Mouse (Mus musculus) limb, embryonic 12.5 days (tissue): ENCODE results near the gene H2-M10.4. TPM values are rescaled to one million over a fixed set of nuclear protein-coding genes. Genes with fewer than 3 reads are reported as not detected.
"Not testable (repeated sequence)": the region's sequence is repeated elsewhere in the genome, so short reads cannot be mapped to it uniquely, and the experiment has no call there.

Experiments used
- ATAC-seq: fragments of 200-750 bp; cut with Nextera tagmentation; 2 replicates; pipeline ENCODE4 v1.8.0; 2017; ENCODE audit warnings: low read depth, moderate TSS enrichment; ENCODE audit not compliant: insufficient number of reproducible peaks, insufficient read depth, low FRiP score, low TSS enrichment
- H3K27ac ChIP-seq: fragments of 300-500 bp; sonication (generic); 2 replicates; pipeline ENCODE4 v1.5.1; 2016; ENCODE audit warnings: mild to moderate bottlenecking, moderate library complexity
- H3K27me3 ChIP-seq: fragments of 300-500 bp; sonication (generic); 2 replicates; pipeline ENCODE4 v1.6.1; 2016; ENCODE audit warnings: mild to moderate bottlenecking, moderate library complexity
- H3K36me3 ChIP-seq: fragments of 300-500 bp; sonication (generic); 2 replicates; pipeline ENCODE4 v1.6.1; 2016; ENCODE audit warnings: mild to moderate bottlenecking, moderate library complexity
- H3K4me1 ChIP-seq: fragments of 300-500 bp; sonication (generic); replicated peaks from 2 replicates; pipeline ENCODE4 v1.6.1; 2016
- H3K4me2 ChIP-seq: fragments of 300-500 bp; sonication (generic); 2 replicates; pipeline ENCODE4 v1.6.1; 2016; ENCODE audit warnings: mild to moderate bottlenecking, moderate library complexity
- H3K4me3 ChIP-seq: fragments of 300-500 bp; sonication (generic); replicated peaks from 2 replicates; pipeline ENCODE4 v1.5.1; 2016; ENCODE audit warnings: mild to moderate bottlenecking
- H3K9ac ChIP-seq: fragments of 300-500 bp; sonication (generic); replicated peaks from 2 replicates; pipeline ENCODE4 v1.6.1; 2016; ENCODE audit warnings: mild to moderate bottlenecking, moderate library complexity
- H3K9me3 ChIP-seq: fragments of 300-500 bp; sonication (generic); 2 replicates; pipeline ENCODE4 v1.6.1; 2016; ENCODE audit warnings: mild to moderate bottlenecking, moderate library complexity
- WGBS: fragments of 180-500 bp; shearing (Covaris S2); methylation state at CpG from one replicate; pipeline ENCODE4 v1.1.7; 2016; 5-methylcytosine and 5-hydroxymethylcytosine counted together
- polyA plus RNA-seq: library from polyadenylated mRNA; unstranded; fragments of >200 nt; fragmentation: Nextera tagmentation; extraction: Ambion mirVana; gene quantifications from 2 replicates; pipeline ENCODE4 v1.2.1, GENCODE M21; 2016

The H2-M10.4 gene
- not detected in 2 replicates for polyA plus RNA-seq

DNA sequence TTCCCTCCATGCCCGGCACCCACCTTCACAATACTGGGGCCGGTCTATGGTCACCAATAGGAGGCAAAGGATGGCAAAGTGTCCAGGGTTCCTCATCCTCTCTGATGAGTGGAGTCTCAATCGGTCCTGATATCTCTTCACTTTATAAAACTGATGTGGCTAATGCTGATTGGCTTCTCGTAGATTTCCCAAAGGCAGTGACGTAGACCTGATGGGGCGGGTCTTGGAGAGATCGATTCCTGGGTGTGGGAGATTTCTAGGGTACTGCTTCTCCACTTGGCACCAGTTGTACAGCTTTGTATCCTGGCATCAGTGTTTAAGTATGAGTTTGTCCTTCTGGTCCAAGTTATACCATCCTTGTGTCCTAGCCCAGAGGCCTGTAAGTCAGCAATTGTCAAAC lies at the start of gene H2-M10.4:
H2-M10.4 (minus strand) TSS at position 101 of the 400 bp plus-strand sequence.
- WGBS = 93% methylated on average over 7 of the region's 7 CpGs
- H3K9ac ChIP-seq = no peak within 1 kb of the TSS

DNA sequence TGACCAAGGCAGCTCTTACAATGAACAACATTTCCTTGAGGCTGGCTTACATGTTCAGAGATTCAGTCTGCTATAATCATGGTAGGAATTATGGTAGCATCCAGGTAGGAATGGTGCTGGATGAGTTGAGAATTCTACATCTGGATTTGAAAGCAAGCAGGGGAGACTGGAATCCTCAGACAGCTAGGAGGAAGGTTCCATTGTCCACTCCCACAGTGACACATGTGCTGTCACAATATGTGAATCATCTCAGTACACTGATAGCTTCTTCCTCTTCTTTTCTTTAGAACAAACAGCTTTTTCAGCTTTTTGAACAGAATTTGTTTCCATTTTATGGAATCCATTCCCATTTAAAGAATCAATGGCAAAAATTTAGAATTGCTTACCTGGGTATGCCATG lies 41.8 kb upstream of the H2-M10.4 start:
- Histone ChIP-seq H3K9me3 (no peaks in the 10 kb centered on the region), H3K36me3 (no peaks in the 10 kb centered on the region), H3K4me3 (no peak overlapping the region), H3K27me3 (no peaks in the 10 kb centered on the region), H3K27ac (no peak overlapping the region), H3K4me1 (no peaks in the 10 kb centered on the region), H3K9ac (no peak overlapping the region), H3K4me2 (no peak overlapping the region)
- no peak for ATAC-seq

More for the DNA sequence above, at the start of gene H2-M10.4:
- H3K9me3 ChIP-seq = no peaks in the 10 kb centered on the region
- no peak within 1 kb of the TSS for H3K27ac ChIP-seq
- no peaks in the 10 kb centered on the region for H3K4me1 ChIP-seq
- no peak within 1 kb of the TSS for H3K4me2 ChIP-seq
- H3K4me3 ChIP-seq = no peak within 1 kb of the TSS
- ATAC-seq = no peak
- no peaks in the 10 kb centered on the region for H3K27me3 ChIP-seq
- H3K36me3 ChIP-seq = no peaks in the 10 kb centered on the region

DNA sequence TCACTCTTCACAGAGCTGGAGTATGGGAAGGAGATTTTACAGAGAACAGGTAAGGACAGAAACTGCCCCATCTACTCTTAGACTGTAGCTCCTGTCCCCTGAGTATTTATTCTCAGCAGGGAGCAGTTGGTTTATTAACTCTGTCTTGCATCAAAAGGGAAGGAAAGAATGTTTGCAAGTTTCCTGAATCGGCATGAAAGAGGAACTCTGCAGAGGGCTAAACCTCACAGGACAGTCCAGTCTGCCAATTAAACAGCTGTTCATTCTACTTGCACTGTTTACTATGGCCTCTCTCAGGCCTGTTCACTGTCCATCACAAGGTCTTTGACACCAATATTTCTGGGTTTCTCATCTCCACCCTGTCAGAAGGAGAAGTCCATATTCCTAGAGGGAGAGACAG lies 38.3 kb upstream of the H2-M10.4 start:
- Histone ChIP-seq H3K36me3 (no peaks in the 10 kb centered on the region), H3K27ac (no peak overlapping the region), H3K4me2 (no peak overlapping the region), H3K9me3 (0 out of 2 replicates have a peak, but pooled peaks cover 4% of the 10 kb centered on the region), H3K4me1 (no peaks in the 10 kb centered on the region), H3K4me3 (no peak overlapping the region), H3K27me3 (no peaks in the 10 kb centered on the region), H3K9ac (no peak overlapping the region)
- no peak for ATAC-seq
- WGBS = 35% methylated on average over 1 of the region's 1 CpGs

DNA sequence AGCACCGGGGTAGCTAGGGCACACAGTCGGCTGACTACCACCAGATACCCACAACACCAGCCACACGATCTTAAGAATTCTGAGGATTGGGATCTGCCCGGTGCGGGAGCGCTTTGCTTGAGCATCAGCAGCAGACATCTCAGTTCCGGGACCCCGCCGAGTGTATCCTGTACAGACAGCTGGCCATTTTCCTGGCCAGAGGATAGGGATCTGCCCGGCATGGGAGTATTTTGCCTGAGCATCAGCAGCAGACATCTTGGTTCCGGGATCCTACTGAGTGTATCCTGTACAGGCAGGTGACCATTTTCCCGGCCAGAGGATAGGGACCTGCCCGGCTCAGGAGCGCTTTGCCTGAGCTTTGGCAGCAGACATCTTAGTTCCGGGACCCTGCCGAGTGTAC lies 26.0 kb upstream of the H2-M10.4 start:
- ATAC-seq, H3K36me3 ChIP-seq, H3K27me3 ChIP-seq, H3K4me1 ChIP-seq, H3K4me2 ChIP-seq, H3K27ac ChIP-seq, H3K4me3 ChIP-seq, H3K9ac ChIP-seq, H3K9me3 ChIP-seq: not testable (repeated sequence)
- whole genome bisulfite sequencing = 93% methylated on average over 16 of the region's 16 CpGs

DNA sequence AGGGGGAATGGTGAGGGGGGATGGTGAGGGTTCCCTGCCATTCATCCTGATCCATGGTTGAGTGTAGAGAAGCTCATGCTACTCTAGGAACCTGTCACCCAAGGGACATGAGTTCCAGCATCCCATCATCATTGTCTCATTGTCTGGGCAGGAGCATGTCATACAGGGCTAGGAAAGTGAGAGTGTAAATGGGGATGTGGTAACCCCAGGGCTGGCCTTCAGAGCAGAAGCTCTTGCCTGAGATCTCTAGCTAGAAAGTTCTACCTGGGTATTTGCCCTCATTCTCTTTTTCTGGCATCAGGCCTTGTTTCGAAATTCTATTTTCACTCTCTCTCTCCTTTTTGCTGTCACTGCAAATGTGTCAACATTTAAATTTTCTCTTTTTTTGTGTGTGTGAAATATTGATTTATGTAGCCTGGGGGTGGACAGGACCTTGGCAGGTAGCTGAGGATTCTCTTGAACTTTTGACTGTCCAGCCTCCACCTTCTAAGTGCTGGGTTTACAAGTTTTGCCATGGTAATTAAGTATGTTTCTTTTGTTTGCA lies 24.6 kb upstream of the H2-M10.4 start:
- no peak overlapping the region for H3K9ac ChIP-seq
- ATAC-seq = no peak

DNA sequence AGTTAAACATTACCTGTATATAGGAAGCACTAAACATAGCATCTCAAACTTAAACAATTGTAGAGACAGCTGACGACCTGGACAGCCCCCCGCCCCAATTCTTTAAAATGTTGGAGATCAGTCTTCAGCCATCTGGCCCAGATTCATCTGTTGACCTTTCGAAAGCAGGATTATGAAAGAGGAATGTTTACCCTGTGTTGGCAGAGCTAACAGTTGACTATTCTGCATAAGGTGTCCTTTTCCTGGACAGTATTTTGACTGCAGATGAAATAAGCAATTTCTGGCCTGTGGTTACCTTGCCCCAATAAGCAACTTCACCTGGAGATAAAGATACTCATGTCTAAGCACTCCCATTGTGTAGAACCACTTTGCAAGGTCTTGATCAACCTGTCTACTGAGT lies 21.7 kb upstream of the H2-M10.4 start:
- no peaks in the 10 kb centered on the region for H3K27me3 ChIP-seq
- ATAC-seq = no peak
- no peaks in the 10 kb centered on the region for H3K36me3 ChIP-seq
- no peak overlapping the region for H3K27ac ChIP-seq
- H3K9ac ChIP-seq = no peak overlapping the region
- no peaks in the 10 kb centered on the region for H3K4me1 ChIP-seq
- H3K4me3 ChIP-seq = no peak overlapping the region
- H3K9me3 ChIP-seq = no peaks in the 10 kb centered on the region
- no peak overlapping the region for H3K4me2 ChIP-seq
- WGBS = 81% methylated on average over 3 of the region's 3 CpGs

More for the DNA sequence above, 24.6 kb upstream of the H2-M10.4 start:
- H3K4me3 ChIP-seq = no peak overlapping the region
- H3K36me3 ChIP-seq = no peaks in the 10 kb centered on the region
- H3K27me3 ChIP-seq = no peaks in the 10 kb centered on the region
- H3K4me1 ChIP-seq = no peaks in the 10 kb centered on the region
- no peak overlapping the region for H3K27ac ChIP-seq
- no peak overlapping the region for H3K4me2 ChIP-seq
- 81% methylated on average over 1 of the region's 1 CpGs for WGBS
- no peaks in the 10 kb centered on the region for H3K9me3 ChIP-seq

DNA sequence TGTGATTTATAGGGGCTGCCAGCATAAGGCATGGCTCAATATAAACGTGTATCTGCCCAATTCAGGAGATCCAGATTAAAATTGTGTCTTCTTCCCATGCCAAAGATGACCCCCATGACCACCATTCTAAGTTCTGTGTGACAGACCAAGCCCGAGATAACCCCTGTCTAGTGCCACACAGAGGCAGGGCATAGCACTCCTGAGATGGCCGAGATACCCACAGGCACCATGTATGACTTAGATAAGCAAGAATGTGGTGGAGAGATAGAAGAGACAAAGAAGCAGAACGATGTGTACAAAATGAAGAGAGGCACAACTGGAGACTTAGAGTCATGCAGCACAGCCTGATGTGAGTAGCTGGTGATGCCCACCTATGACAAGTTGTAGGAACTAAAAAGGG lies 5.9 kb downstream of the H2-M10.4 start:
- Histone ChIP-seq H3K9ac (no peak overlapping the region), H3K4me1 (no peaks in the 10 kb centered on the region), H3K27ac (no peak overlapping the region), H3K4me3 (no peak overlapping the region), H3K36me3 (no peaks in the 10 kb centered on the region), H3K9me3 (no peaks in the 10 kb centered on the region), H3K4me2 (no peak overlapping the region), H3K27me3 (no peaks in the 10 kb centered on the region)
- no peak for ATAC-seq
- WGBS = 77% methylated on average over 4 of the region's 4 CpGs

- Histone ChIP-seq H3K4me2 (no peak overlapping the region), H3K4me1 (no peaks in the 10 kb centered on the region), H3K9ac (no peak overlapping the region), H3K9me3 (no peaks in the 10 kb centered on the region), H3K27ac (no peak overlapping the region), H3K4me3 (no peak overlapping the region), H3K36me3 (no peaks in the 10 kb centered on the region), H3K27me3 (no peaks in the 10 kb centered on the region)
- WGBS = 79% methylated on average over 2 of the region's 2 CpGs
- no peak for ATAC-seq
Measured at GRCm38 (mm10) chr17:36431411-36431810, 30.7 kb downstream of the H2-M10.4 start.

GRCm38 (mm10) chr17:36418091-36418754 lies 43.9 kb downstream of the H2-M10.4 start:
- H3K36me3 ChIP-seq = no peaks in the 10 kb centered on the region
- no peak overlapping the region for H3K4me3 ChIP-seq
- no peak overlapping the region for H3K9ac ChIP-seq
- no peaks in the 10 kb centered on the region for H3K27me3 ChIP-seq
- no peak overlapping the region for H3K4me2 ChIP-seq
- no peak overlapping the region for H3K27ac ChIP-seq
- WGBS = 24% methylated on average over 4 of the region's 4 CpGs
- H3K9me3 ChIP-seq = peaks cover 7% of the 10 kb centered on the region; the same call in 1 of the 2 replicates
- ATAC-seq = no peak
- no peaks in the 10 kb centered on the region for H3K4me1 ChIP-seq

DNA sequence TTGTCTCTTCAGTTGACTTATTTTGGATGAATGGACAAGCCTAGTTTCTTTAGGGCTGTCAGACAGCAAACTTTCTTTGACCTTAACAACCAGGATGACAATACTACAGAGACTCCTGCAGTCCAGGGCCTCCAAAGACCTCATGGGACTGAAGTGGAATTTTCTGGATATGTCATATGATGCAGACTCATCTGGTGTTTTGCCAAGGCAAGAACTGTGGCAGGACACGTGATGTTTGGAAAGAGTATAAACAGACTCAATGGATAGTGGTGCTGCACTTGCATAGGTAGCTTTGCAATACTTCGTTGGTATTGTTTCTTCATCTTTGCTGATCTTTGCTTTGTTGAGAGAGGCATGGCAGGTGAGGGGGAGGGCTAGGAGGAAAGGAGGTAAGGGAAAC lies 44.7 kb downstream of the H2-M10.4 start:
- WGBS = 63% methylated on average over 2 of the region's 2 CpGs
- Histone ChIP-seq H3K9me3 (peaks cover 7% of the 10 kb centered on the region; the same call in 1 of the 2 replicates), H3K27ac (no peak overlapping the region), H3K9ac (no peak overlapping the region), H3K4me2 (no peak overlapping the region), H3K4me1 (no peaks in the 10 kb centered on the region), H3K27me3 (no peaks in the 10 kb centered on the region), H3K36me3 (no peaks in the 10 kb centered on the region), H3K4me3 (no peak overlapping the region)
- no peak for ATAC-seq

- H3K4me1 ChIP-seq = no peaks in the 10 kb centered on the region
- H3K27ac ChIP-seq = no peak overlapping the region
- ATAC-seq = no peak
- no peak overlapping the region for H3K4me2 ChIP-seq
- 70% methylated on average over 1 of the region's 1 CpGs for WGBS
- H3K9ac ChIP-seq = no peak overlapping the region
- H3K27me3 ChIP-seq = no peaks in the 10 kb centered on the region
- no peak overlapping the region for H3K4me3 ChIP-seq
- no peaks in the 10 kb centered on the region for H3K36me3 ChIP-seq
- H3K9me3 ChIP-seq = no peaks in the 10 kb centered on the region
Measured at GRCm38 (mm10) chr17:36415407-36415806, 46.7 kb downstream of the H2-M10.4 start.

DNA sequence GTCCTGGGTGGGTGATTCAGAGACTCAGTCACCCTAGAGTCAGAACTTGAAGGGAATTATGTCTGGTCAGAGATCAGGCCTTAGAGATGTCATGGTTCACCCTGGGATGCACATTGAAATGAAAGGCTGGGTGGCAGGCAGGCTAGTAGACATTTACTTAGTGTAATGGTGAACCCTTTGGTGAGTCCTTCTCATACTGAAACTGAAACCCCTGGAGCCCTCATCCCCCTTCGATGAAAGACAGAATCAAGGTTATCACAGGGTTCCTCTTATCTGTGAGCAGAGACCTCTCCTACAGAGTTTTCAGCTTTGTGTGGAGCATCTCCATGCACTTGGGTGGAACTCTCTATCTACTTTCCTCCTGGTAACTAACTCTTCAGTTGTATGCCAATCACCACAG lies 47.8 kb downstream of the H2-M10.4 start:
- H3K36me3 ChIP-seq = no peaks in the 10 kb centered on the region
- no peak overlapping the region for H3K27ac ChIP-seq
- H3K9ac ChIP-seq = no peak overlapping the region
- WGBS = 83% methylated on average over 1 of the region's 1 CpGs
- no peak overlapping the region for H3K4me3 ChIP-seq
- ATAC-seq = no peak
- H3K9me3 ChIP-seq = no peaks in the 10 kb centered on the region
- H3K27me3 ChIP-seq = no peaks in the 10 kb centered on the region
- no peaks in the 10 kb centered on the region for H3K4me1 ChIP-seq
- H3K4me2 ChIP-seq = no peak overlapping the region
